Mouse (Mus musculus): ENCODE data around the gene Mlip. TPM values are rescaled to one million over a fixed set of nuclear protein-coding genes. Genes with fewer than 3 reads are reported as not detected.
"Not testable (repeated sequence)": the region's sequence is repeated elsewhere in the genome, so short reads cannot be mapped to it uniquely, and the experiment has no call there.

Gene Mlip
- total RNA-seq, 2 experiments from 2014 or later, result 2.4 to 3.8 TPM

GRCm38 (mm10) chr9:77251511-77252112 lies 101.2 kb downstream of the Mlip start:
- no peak for DNase-seq (ENCODE audit: low spot score in 2 of 2)

GRCm38 (mm10) chr9:77198250-77198649 lies 154.5 kb downstream of the Mlip start:
- DNase-seq (ENCODE audit: low spot score in 2 of 2), result no peak

- DNase-seq (ENCODE audit: low spot score in 2 of 2), result no peak
These were observed 173.3 kb downstream of the Mlip start for GRCm38 (mm10) chr9:77179486-77179885.

GRCm38 (mm10) chr9:77175870-77176269 lies 176.9 kb downstream of the Mlip start:
- no peak for DNase-seq (ENCODE audit: low spot score in 2 of 2)

GRCm38 (mm10) chr9:77172044-77172443 lies 180.7 kb downstream of the Mlip start:
- no peak for DNase-seq (ENCODE audit: low spot score in 2 of 2)

GRCm38 (mm10) chr9:77165877-77166276 lies 186.9 kb downstream of the Mlip start:
- DNase-seq (ENCODE audit: low spot score in 2 of 2), result no peak

GRCm38 (mm10) chr9:77161764-77162163 lies 191.0 kb downstream of the Mlip start:
- no peak for DNase-seq (ENCODE audit: low spot score in 2 of 2)

- no peak for DNase-seq (ENCODE audit: low spot score in 2 of 2)
These were observed 192.4 kb downstream of the Mlip start for GRCm38 (mm10) chr9:77160277-77160926.

- DNase-seq (ENCODE audit: low spot score in 2 of 2), result no peak
These were observed 204.1 kb downstream of the Mlip start for GRCm38 (mm10) chr9:77148518-77149257.

GRCm38 (mm10) chr9:77119735-77120134 lies 233.0 kb downstream of the Mlip start:
- DNase-seq (ENCODE audit: low spot score in 2 of 2), result no peak

- no peak for DNase-seq (ENCODE audit: low spot score in 2 of 2)
These were observed 255.9 kb downstream of the Mlip start for GRCm38 (mm10) chr9:77096886-77097285.

GRCm38 (mm10) chr9:77083221-77083620 lies 269.5 kb downstream of the Mlip start:
- not testable (repeated sequence) for DNase-seq (ENCODE audit: low spot score in 2 of 2)

- DNase-seq (ENCODE audit: low spot score in 2 of 2), result no peak
These were observed 281.1 kb downstream of the Mlip start for GRCm38 (mm10) chr9:77071676-77072075.

- DNase-seq (ENCODE audit: low spot score in 2 of 2), result no peak
These were observed 296.2 kb downstream of the Mlip start for GRCm38 (mm10) chr9:77056611-77057010.

- no peak for DNase-seq (ENCODE audit: low spot score in 2 of 2)
These were observed 298.2 kb downstream of the Mlip start for GRCm38 (mm10) chr9:77054426-77055193.

Other genes starting within 250 kb of the Mlip start
- 10 to 100 TPM; 21.3 to 26.5 TPM for gene Lrrc1, start 191.9 kb upstream of the Mlip start, total RNA-seq (2021)